Mouse (Mus musculus): ENCODE results near the gene Gm12166.

Gm12166 gene

GRCm38 (mm10) chr11:46073061-46073849 is 21.1 kb upstream of the Gm12166 start:
- peak; percentile 97 for DNase-seq

- peak; percentile 89 for DNase-seq
Observed at GRCm38 (mm10) chr11:46072466-46073060, 20.4 kb upstream of the Gm12166 start.

- no peak for DNase-seq
Observed at GRCm38 (mm10) chr11:46070789-46071188, 18.7 kb upstream of the Gm12166 start.

- DNase-seq: no peak
Observed at GRCm38 (mm10) chr11:46070161-46070560, 18.0 kb upstream of the Gm12166 start.

GRCm38 (mm10) chr11:46069408-46070003 is 17.4 kb upstream of the Gm12166 start:
- DNase-seq: peak; percentile 98

GRCm38 (mm10) chr11:46068756-46069407 is 16.8 kb upstream of the Gm12166 start:
- peak; percentile 98 for DNase-seq

- DNase-seq: no peak
Observed at GRCm38 (mm10) chr11:46067371-46068060, 15.4 kb upstream of the Gm12166 start.

- DNase-seq: peak; percentile 99
Observed at GRCm38 (mm10) chr11:46065201-46066011, 13.3 kb upstream of the Gm12166 start.

GRCm38 (mm10) chr11:46064767-46065166 is 12.6 kb upstream of the Gm12166 start:
- DNase-seq: peak; percentile 97

GRCm38 (mm10) chr11:46062993-46063731 is 11.0 kb upstream of the Gm12166 start:
- DNase-seq: peak; percentile 99

GRCm38 (mm10) chr11:46062569-46062968 is 10.4 kb upstream of the Gm12166 start:
- peak; percentile 66 for DNase-seq

- peak; percentile 88 for DNase-seq
Observed at GRCm38 (mm10) chr11:46061776-46062445, 9.8 kb upstream of the Gm12166 start.

- peak; percentile 84 for DNase-seq
Observed at GRCm38 (mm10) chr11:46060651-46061020, 8.5 kb upstream of the Gm12166 start.

- peak; percentile 87 for DNase-seq
Observed at GRCm38 (mm10) chr11:46059887-46060650, 7.9 kb upstream of the Gm12166 start.

GRCm38 (mm10) chr11:46058916-46059315 is 6.8 kb upstream of the Gm12166 start:
- DNase-seq: no peak

GRCm38 (mm10) chr11:46058011-46058410 is 5.9 kb upstream of the Gm12166 start:
- DNase-seq: peak; percentile 89

GRCm38 (mm10) chr11:46056770-46057411 is 4.8 kb upstream of the Gm12166 start:
- peak; percentile 96 for DNase-seq

- peak; percentile 99 for DNase-seq
Observed at GRCm38 (mm10) chr11:46055896-46056769, 4.0 kb upstream of the Gm12166 start, which contains the start of gene Adam19. TSS of gene Adam19 (plus strand) at chr11:46055992.
